Mouse (Mus musculus): ENCODE results near the gene Prnd. TPM values are rescaled to one million over a fixed set of nuclear protein-coding genes. Genes with fewer than 3 reads are reported as not detected.

Prnd gene
- polyA plus RNA-seq, 1 experiment from 2014 or later: 28.0 TPM

- H3K9ac ChIP-seq: no peak overlapping the region
- no peak overlapping the region for H3K4me2 ChIP-seq
- H3K36me3 ChIP-seq: no peaks in the 10 kb centered on the region
- H3K4me1 ChIP-seq (replicated peaks): peaks cover 25% of the 10 kb centered on the region
- 84% methylated on average over 9 of the region's 9 CpGs for WGBS
- no peak overlapping the region for H3K4me3 ChIP-seq
- ATAC-seq (replicated peaks; ENCODE audit: insufficient number of reproducible peaks, insufficient read depth, low FRiP score, low read depth): no peak
- H3K9me3 ChIP-seq (replicated peaks): no peaks in the 10 kb centered on the region
- H3K27ac ChIP-seq: no peak overlapping the region
- no peaks in the 10 kb centered on the region for H3K27me3 ChIP-seq
Observed at GRCm38 (mm10) chr2:132004495-132005136, 54.0 kb downstream of the Prnd start.

GRCm38 (mm10) chr2:132005445-132005844 is 54.8 kb downstream of the Prnd start:
- Histone ChIP-seq H3K4me3 (no peak overlapping the region), H3K27me3 (no peaks in the 10 kb centered on the region), H3K36me3 (no peaks in the 10 kb centered on the region), H3K4me2 (no peak overlapping the region), H3K9me3 (replicated peaks) (no peaks in the 10 kb centered on the region), H3K4me1 (replicated peaks) (peaks cover 25% of the 10 kb centered on the region), H3K9ac (no peak overlapping the region), H3K27ac (no peak overlapping the region)
- ATAC-seq (replicated peaks; ENCODE audit: insufficient number of reproducible peaks, insufficient read depth, low FRiP score, low read depth): no peak
- 79% methylated on average over 4 of the region's 4 CpGs for WGBS

Other genes starting within 250 kb of the Prnd start
- gene Erv3, start 91.1 kb upstream of the Prnd start, polyA plus RNA-seq (2015; fragmentation: Nextera tagmentation; extraction: Ambion mirVana): not detected in 2 replicates
- 95.1 and 106 TPM in 2 replicates for gene Prnp, start 40.9 kb upstream of the Prnd start, polyA plus RNA-seq (2015; fragmentation: Nextera tagmentation; extraction: Ambion mirVana)
- 0.22 TPM in 1 of 2 replicates, not detected in the other for gene Prn, start 40.9 kb upstream of the Prnd start, polyA plus RNA-seq (2015; fragmentation: Nextera tagmentation; extraction: Ambion mirVana)
- 9.2 and 13.9 TPM in 2 replicates for gene Rassf2, start 79.4 kb downstream of the Prnd start, polyA plus RNA-seq (2015; fragmentation: Nextera tagmentation; extraction: Ambion mirVana)
- 7.8 and 11.1 TPM in 2 replicates for gene Slc23a2, start 194.2 kb downstream of the Prnd start, polyA plus RNA-seq (2015; fragmentation: Nextera tagmentation; extraction: Ambion mirVana)